Comparison of ENCODE assay signal across 24 mouse cellular contexts in the genomic region with DNA sequence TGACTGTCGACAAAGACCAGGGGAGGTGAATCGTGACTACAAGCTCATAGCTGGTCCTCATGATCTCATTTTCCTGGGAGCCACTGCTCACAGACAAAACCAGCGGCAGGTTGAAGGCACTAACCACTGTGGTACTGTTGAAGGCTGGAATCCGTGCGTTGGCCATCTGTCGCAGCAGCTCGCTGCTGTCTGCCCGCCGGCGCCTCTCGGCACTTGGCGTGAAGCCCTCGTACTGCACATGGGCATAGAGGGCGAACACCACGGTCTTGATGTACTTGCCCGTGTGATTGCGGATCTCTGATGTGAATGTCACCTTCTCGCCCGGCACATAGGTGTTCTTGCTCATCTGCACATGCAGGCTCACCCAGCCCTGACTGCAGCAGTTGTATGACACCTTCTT. TPM values are rescaled to one million over a fixed set of nuclear protein-coding genes. Genes with fewer than 3 reads are reported as not detected.
A peak's percentile ranks its signal among the peaks of the same experiment; 100 is the strongest.
DNase-seq lines count a peak whose midpoint lies in the region; ATAC-seq and TF ChIP-seq lines count a peak whose summit lies in the region.
"Had no signal": no experiment of that assay in that cellular context is flagged by ENCODE, and none has a peak within 500 bp of the region (broad histone marks: within the 10 kb centered on the region; RNA-seq: fewer than 3 reads in every experiment).

No protein-coding gene starts in this region.

- no peaks in the 10 kb centered on the region for H3K36me3 ChIP-seq in hindbrain, postnatal 0 days (ENCODE audit: insufficient read depth, low read length)
- no peaks in the 10 kb centered on the region for H3K36me3 ChIP-seq in hindbrain, embryonic 14.5 days (replicated peaks; ENCODE audit: control insufficient read depth, insufficient read depth)
- H3K36me3 ChIP-seq in forebrain, embryonic 16.5 days (ENCODE audit: control insufficient read depth, insufficient read depth), result no peaks in the 10 kb centered on the region
- H3K36me3 ChIP-seq: forebrain, embryonic 15.5 days; hindbrain, embryonic 13.5 days; limb, embryonic 13.5 days; midbrain, embryonic 15.5 days had no signal

- 0 out of 2 replicates have a peak, but pooled peaks have one; percentile 27 for ATAC-seq in hindbrain, postnatal 0 days
- ATAC-seq in hindbrain, embryonic 14.5 days (ENCODE audit: low FRiP score), result no peak
- no peak for ATAC-seq in forebrain, embryonic 16.5 days
- ATAC-seq: forebrain, embryonic 15.5 days; intestine, postnatal 0 days; lung, postnatal 0 days; midbrain, embryonic 15.5 days had no signal

- H3K9ac ChIP-seq in hindbrain, postnatal 0 days (replicated peaks; ENCODE audit: low read length), result no peak overlapping the region
- no peak overlapping the region for H3K9ac ChIP-seq in hindbrain, embryonic 14.5 days
- H3K9ac ChIP-seq in forebrain, embryonic 16.5 days (replicated peaks; ENCODE audit: low read depth, low read length), result no peak overlapping the region
- H3K9ac ChIP-seq: forebrain, embryonic 15.5 days; hindbrain, embryonic 13.5 days; limb, embryonic 13.5 days; liver, embryonic 14.5 days; midbrain, embryonic 15.5 days had no signal

- WGBS in hindbrain, postnatal 0 days, result 67% methylated on average over 19 of the region's 19 CpGs
- WGBS in hindbrain, embryonic 14.5 days, result 85% methylated on average over 19 of the region's 19 CpGs
- WGBS in forebrain, embryonic 16.5 days, result 86% methylated on average over 19 of the region's 19 CpGs

- H3K4me3 ChIP-seq in hindbrain, postnatal 0 days (ENCODE audit: low read length), result no peak overlapping the region
- H3K4me3 ChIP-seq in hindbrain, embryonic 14.5 days (replicated peaks; ENCODE audit: low read length), result no peak overlapping the region
- H3K4me3 ChIP-seq in forebrain, embryonic 16.5 days (replicated peaks; ENCODE audit: low read length), result no peak overlapping the region
- H3K4me3 ChIP-seq: forebrain, embryonic 15.5 days; heart, adult 2 months; hindbrain, embryonic 13.5 days; layer of hippocampus, adult 2 months; limb, embryonic 13.5 days; midbrain, embryonic 15.5 days had no signal

- no peaks in the 10 kb centered on the region for H3K9me3 ChIP-seq in hindbrain, postnatal 0 days (ENCODE audit: low read length)
- no peaks in the 10 kb centered on the region for H3K9me3 ChIP-seq in hindbrain, embryonic 14.5 days (ENCODE audit: control insufficient read depth, low read length)
- no peaks in the 10 kb centered on the region for H3K9me3 ChIP-seq in forebrain, embryonic 16.5 days (ENCODE audit: control insufficient read depth, low read length)
- H3K9me3 ChIP-seq: forebrain, embryonic 15.5 days; hindbrain, embryonic 13.5 days; limb, embryonic 13.5 days; midbrain, embryonic 15.5 days had no signal

- no peak for TF ChIP-seq CTCF in hindbrain, postnatal 0 days (IDR thresholded peaks at IDR 0.05; ENCODE audit: low read depth)

- H3K27me3 ChIP-seq in hindbrain, postnatal 0 days (ENCODE audit: insufficient read depth, low read length), result no peaks in the 10 kb centered on the region
- H3K27me3 ChIP-seq in hindbrain, embryonic 14.5 days (ENCODE audit: control insufficient read depth, insufficient read depth, low read length), result no peaks in the 10 kb centered on the region
- H3K27me3 ChIP-seq in forebrain, embryonic 16.5 days (replicated peaks; ENCODE audit: control insufficient read depth, insufficient read depth, low read length), result no peaks in the 10 kb centered on the region
- H3K27me3 ChIP-seq: forebrain, embryonic 15.5 days; hindbrain, embryonic 13.5 days; limb, embryonic 13.5 days; midbrain, embryonic 15.5 days had no signal

- peak overlapping the region; percentile 3; the same call in 1 of the 2 replicates for H3K27ac ChIP-seq in hindbrain, postnatal 0 days
- no peak overlapping the region for H3K27ac ChIP-seq in hindbrain, embryonic 14.5 days
- H3K27ac ChIP-seq in forebrain, embryonic 16.5 days (ENCODE audit: low read length), result no peak overlapping the region
- H3K27ac ChIP-seq: forebrain, embryonic 15.5 days; hindbrain, embryonic 13.5 days; layer of hippocampus, adult 2 months; limb, embryonic 13.5 days; liver, embryonic 14.5 days; midbrain, embryonic 15.5 days had no signal

- DNase-seq in hindbrain, postnatal 0 days (ENCODE audit: low spot score), result peak; percentile 78
- no peak for DNase-seq in hindbrain, embryonic 14.5 days (ENCODE audit: low spot score)
- peak; percentile 39 for DNase-seq in thymus, postnatal 14 days
- no peak for DNase-seq in thymus, adult 18-20 months
- peak; percentile 78 for DNase-seq in cerebellum, adult 9-10 months
- DNase-seq in ovary, postnatal 14 days (ENCODE audit: low spot score), result no peak
- DNase-seq: B cell, adult 2 months; gastrocnemius, postnatal 10 days; heart, adult 2 months; kidney, postnatal 10 days had no signal

- H3K4me1 ChIP-seq in hindbrain, postnatal 0 days (ENCODE audit: insufficient read depth, low read length), result 0 out of 2 replicates have a peak, but pooled peaks cover 3% of the 10 kb centered on the region
- 0 out of 2 replicates have a peak, but pooled peaks cover 1% of the 10 kb centered on the region for H3K4me1 ChIP-seq in hindbrain, embryonic 14.5 days (replicated peaks; ENCODE audit: control insufficient read depth, insufficient read depth, low read length)
- peaks cover 11% of the 10 kb centered on the region for H3K4me1 ChIP-seq in forebrain, embryonic 16.5 days (replicated peaks; ENCODE audit: control insufficient read depth, insufficient read depth, low read length)

- no peak overlapping the region for H3K4me2 ChIP-seq in hindbrain, postnatal 0 days (ENCODE audit: low read depth, low read length)
- H3K4me2 ChIP-seq in hindbrain, embryonic 14.5 days (replicated peaks), result no peak overlapping the region
- no peak overlapping the region for H3K4me2 ChIP-seq in forebrain, embryonic 16.5 days (ENCODE audit: low read length)
- H3K4me2 ChIP-seq: forebrain, embryonic 15.5 days; hindbrain, embryonic 13.5 days; limb, embryonic 13.5 days; midbrain, embryonic 15.5 days had no signal

RNA-seq across cellular contexts. Expression of gene Plin3, which starts 1.6 kb away (rescaled TPM):
- total RNA-seq in hindbrain, postnatal 0 days (2014; rRNA removed), result 12.4 and 13.9 TPM in 2 replicates
- 16.0 and 17.0 TPM in 2 replicates for polyA plus RNA-seq in hindbrain, postnatal 0 days (2015; fragmentation: Nextera tagmentation; extraction: Ambion mirVana)
- 13.9 and 16.4 TPM in 2 replicates for polyA plus RNA-seq in hindbrain, embryonic 14.5 days (2014; fragmentation: Nextera tagmentation; extraction: Ambion mirVana)
- 9.3 and 12.6 TPM in 2 replicates for polyA plus RNA-seq in forebrain, embryonic 16.5 days (2015; fragmentation: Nextera tagmentation; extraction: Ambion mirVana)

RNA-seq across cellular contexts. Expression of gene Arrdc5, which starts 5.8 kb away (rescaled TPM):
- not detected in 2 replicates for total RNA-seq in hindbrain, postnatal 0 days (2014; rRNA removed)
- not detected in 2 replicates for polyA plus RNA-seq in hindbrain, postnatal 0 days (2015; fragmentation: Nextera tagmentation; extraction: Ambion mirVana)
- not detected in 2 replicates for polyA plus RNA-seq in hindbrain, embryonic 14.5 days (2014; fragmentation: Nextera tagmentation; extraction: Ambion mirVana)
- not detected in 2 replicates for polyA plus RNA-seq in forebrain, embryonic 16.5 days (2015; fragmentation: Nextera tagmentation; extraction: Ambion mirVana)
- total RNA-seq: gastrocnemius, postnatal 10 days; heart, adult 2 months; layer of hippocampus, adult 2 months; left cerebral cortex, adult 8-10 months; megakaryocyte, adult 5-6 weeks had no signal
- polyA plus RNA-seq: embryonic facial prominence, embryonic 11.5 days; forebrain, embryonic 15.5 days; heart, adult 2 months; heart, postnatal 0 days; hindbrain, embryonic 13.5 days; intestine, postnatal 0 days; limb, embryonic 13.5 days; liver, embryonic 14.5 days; lung, postnatal 0 days; midbrain, embryonic 15.5 days; stomach, embryonic 16.5 days had no signal

RNA-seq across cellular contexts. Expression of gene Uhrf1, which starts 8.9 kb away (rescaled TPM):
- 28.2 and 31.4 TPM in 2 replicates for total RNA-seq in hindbrain, postnatal 0 days (2014; rRNA removed)
- 18.8 and 20.5 TPM in 2 replicates for polyA plus RNA-seq in hindbrain, postnatal 0 days (2015; fragmentation: Nextera tagmentation; extraction: Ambion mirVana)
- 14.1 and 15.9 TPM in 2 replicates for polyA plus RNA-seq in hindbrain, embryonic 14.5 days (2014; fragmentation: Nextera tagmentation; extraction: Ambion mirVana)
- polyA plus RNA-seq in forebrain, embryonic 16.5 days (2015; fragmentation: Nextera tagmentation; extraction: Ambion mirVana), result 48.1 and 52.2 TPM in 2 replicates

RNA-seq across cellular contexts. Expression of gene Ticam1, which starts 17.7 kb away (rescaled TPM):
- 3.1 and 3.4 TPM in 2 replicates for total RNA-seq in hindbrain, postnatal 0 days (2014; rRNA removed)
- polyA plus RNA-seq in hindbrain, postnatal 0 days (2015; fragmentation: Nextera tagmentation; extraction: Ambion mirVana), result 1.2 and 1.3 TPM in 2 replicates
- polyA plus RNA-seq in hindbrain, embryonic 14.5 days (2014; fragmentation: Nextera tagmentation; extraction: Ambion mirVana), result 1.4 and 1.5 TPM in 2 replicates
- polyA plus RNA-seq in forebrain, embryonic 16.5 days (2015; fragmentation: Nextera tagmentation; extraction: Ambion mirVana), result 1.6 and 1.9 TPM in 2 replicates

RNA-seq across cellular contexts. Expression of gene Kdm4b, which starts 31.6 kb away (rescaled TPM):
- 137 and 144 TPM in 2 replicates for total RNA-seq in hindbrain, postnatal 0 days (2014; rRNA removed)
- 42.5 and 42.6 TPM in 2 replicates for polyA plus RNA-seq in hindbrain, postnatal 0 days (2015; fragmentation: Nextera tagmentation; extraction: Ambion mirVana)
- 62.2 and 64.3 TPM in 2 replicates for polyA plus RNA-seq in hindbrain, embryonic 14.5 days (2014; fragmentation: Nextera tagmentation; extraction: Ambion mirVana)
- 81.6 and 85.0 TPM in 2 replicates for polyA plus RNA-seq in forebrain, embryonic 16.5 days (2015; fragmentation: Nextera tagmentation; extraction: Ambion mirVana)

Comparison
In these comparisons a context has a peak if more than half of its experiments do, and no peak if none do; other contexts are left out.
1. DNase-seq: peak in hindbrain, postnatal 0 days (single experiment), thymus, postnatal 14 days (single experiment) and cerebellum, adult 9-10 months (single experiment); none in hindbrain, embryonic 14.5 days (single experiment), thymus, adult 18-20 months (0 of 2) and ovary, postnatal 14 days (single experiment).